Mouse (Mus musculus) kidney, postnatal 36 days (tissue): ENCODE data around the gene Map1b.

Experiments used
- DNase-seq, 2 experiments: peaks; one replicate each; pipeline ENCODE4 v3.0.0; 2021 to 2022; ENCODE audit warnings: mixed read lengths in 2 of 2

The Map1b gene

GRCm38 (mm10) chr13:99395531-99395930, 120.8 kb downstream of the Map1b start:
- DNase-seq, result no peak

GRCm38 (mm10) chr13:99394694-99395093, 121.6 kb downstream of the Map1b start:
- peak; percentile 17 to 33 for DNase-seq

GRCm38 (mm10) chr13:99393128-99393527, 123.2 kb downstream of the Map1b start:
- no peak for DNase-seq

- peak; percentile 41 to 52 for DNase-seq
These were observed 124.9 kb downstream of the Map1b start for GRCm38 (mm10) chr13:99391417-99391816.

GRCm38 (mm10) chr13:99387901-99388811, 128.2 kb downstream of the Map1b start:
- peak in 1 of 2 experiments; percentile 22 for DNase-seq

GRCm38 (mm10) chr13:99386341-99386740, 130.0 kb downstream of the Map1b start:
- no peak for DNase-seq

- no peak for DNase-seq
These were observed 130.4 kb downstream of the Map1b start for GRCm38 (mm10) chr13:99385911-99386310.

GRCm38 (mm10) chr13:99384555-99385203, 131.7 kb downstream of the Map1b start:
- DNase-seq, result peak in 1 of 2 experiments; percentile 37

GRCm38 (mm10) chr13:99382373-99382772, 134.0 kb downstream of the Map1b start:
- DNase-seq, result no peak

- DNase-seq, result no peak
These were observed 138.1 kb downstream of the Map1b start for GRCm38 (mm10) chr13:99378223-99378622.

GRCm38 (mm10) chr13:99377055-99377454, 139.3 kb downstream of the Map1b start:
- DNase-seq, result no peak

GRCm38 (mm10) chr13:99375550-99375949, 140.8 kb downstream of the Map1b start:
- peak; percentile 76 to 91 for DNase-seq

GRCm38 (mm10) chr13:99374191-99374590, 142.1 kb downstream of the Map1b start:
- no peak for DNase-seq

- no peak for DNase-seq
These were observed 142.7 kb downstream of the Map1b start for GRCm38 (mm10) chr13:99373684-99374083.
